Mouse (Mus musculus): Measurements from ENCODE around the gene Cpne1.

DNA sequence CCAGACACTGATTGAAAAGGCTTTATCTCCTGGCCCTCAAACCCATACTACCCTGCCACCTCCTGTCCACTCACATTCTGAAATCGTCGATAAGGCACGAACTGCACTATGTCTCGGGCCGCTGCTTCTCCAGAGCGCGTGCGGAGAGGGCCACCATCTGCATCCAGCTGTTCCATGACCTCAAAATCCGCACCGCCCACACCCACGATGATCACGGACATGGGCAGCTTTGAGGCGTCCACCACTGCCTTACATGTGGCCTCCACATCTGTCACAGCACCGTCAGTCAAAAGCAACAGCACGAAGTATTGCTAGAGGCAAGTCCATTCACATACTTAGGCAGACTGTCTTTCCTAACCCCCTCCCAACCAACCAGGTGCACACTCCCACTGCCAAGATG, 38.0 kb downstream of the Cpne1 start:
- no peak for TF ChIP-seq CTCF (IDR thresholded peaks at IDR 0.05; ENCODE audit: borderline replicate concordance, control insufficient read depth, extremely low read depth, insufficient read depth, low read length, poor library complexity)
- TF ChIP-seq POLR2A (IDR thresholded peaks at IDR 0.05; ENCODE audit: control insufficient read depth, extremely low read depth, insufficient read depth, low read length, poor library complexity) = no peak
